Mouse (Mus musculus): ENCODE data around the gene Pear1. TPM values are rescaled to one million over a fixed set of nuclear protein-coding genes. Genes with fewer than 3 reads are reported as not detected.
A peak's percentile ranks its signal among the peaks of the same experiment; 100 is the strongest.

The Pear1 gene
- polyA plus RNA-seq, 1 experiment from 2014 or later = 4.4 TPM

GRCm38 (mm10) chr3:87828435-87828834 is 4.3 kb upstream of the Pear1 start:
- no peak for ATAC-seq (replicated peaks; ENCODE audit: insufficient number of reproducible peaks, low FRiP score, low TSS enrichment, low read depth)

GRCm38 (mm10) chr3:87818226-87818625 is 5.9 kb downstream of the Pear1 start:
- no peak for DNase-seq (ENCODE audit: low spot score)
- H3K4me2 ChIP-seq (ENCODE audit: low read depth, low read length) = no peak overlapping the region
- no peak for ATAC-seq (replicated peaks; ENCODE audit: insufficient number of reproducible peaks, low FRiP score, low TSS enrichment, low read depth)

More at GRCm38 (mm10) chr3:87828435-87828834, 4.3 kb upstream of the Pear1 start:
- Histone ChIP-seq H3K4me1 (ENCODE audit: control insufficient read depth, insufficient read depth, low read length) (no peaks in the 10 kb centered on the region), H3K4me3 (ENCODE audit: low read depth, low read length) (no peak overlapping the region), H3K9me3 (replicated peaks; ENCODE audit: control insufficient read depth, low read length) (no peaks in the 10 kb centered on the region), H3K4me2 (ENCODE audit: low read depth, low read length) (no peak overlapping the region), H3K27ac (replicated peaks; ENCODE audit: low read depth, low read length) (no peak overlapping the region), H3K36me3 (replicated peaks; ENCODE audit: control insufficient read depth, insufficient read depth, low read depth, low read length) (no peaks in the 10 kb centered on the region), H3K27me3 (ENCODE audit: control insufficient read depth, insufficient read depth, low read length) (no peaks in the 10 kb centered on the region), H3K9ac (replicated peaks; ENCODE audit: low read length) (no peak overlapping the region)
- WGBS = 59% methylated on average over 4 of the region's 4 CpGs
- DNase-seq (ENCODE audit: low spot score) = no peak

GRCm38 (mm10) chr3:87816646-87817093 is 7.4 kb downstream of the Pear1 start:
- H3K4me2 ChIP-seq (ENCODE audit: low read depth, low read length) = no peak overlapping the region
- no peak overlapping the region for H3K27ac ChIP-seq (replicated peaks; ENCODE audit: low read depth, low read length)
- no peak for ATAC-seq (replicated peaks; ENCODE audit: insufficient number of reproducible peaks, low FRiP score, low TSS enrichment, low read depth)

More at GRCm38 (mm10) chr3:87818226-87818625, 5.9 kb downstream of the Pear1 start:
- Histone ChIP-seq H3K27me3 (ENCODE audit: control insufficient read depth, insufficient read depth, low read length) (peaks cover 2% of the 10 kb centered on the region; the same call in 1 of the 2 replicates), H3K4me3 (ENCODE audit: low read depth, low read length) (no peak overlapping the region), H3K9ac (replicated peaks; ENCODE audit: low read length) (no peak overlapping the region), H3K36me3 (replicated peaks; ENCODE audit: control insufficient read depth, insufficient read depth, low read depth, low read length) (no peaks in the 10 kb centered on the region), H3K4me1 (ENCODE audit: control insufficient read depth, insufficient read depth, low read length) (no peaks in the 10 kb centered on the region), H3K9me3 (replicated peaks; ENCODE audit: control insufficient read depth, low read length) (no peaks in the 10 kb centered on the region), H3K27ac (replicated peaks; ENCODE audit: low read depth, low read length) (no peak overlapping the region)
- 60% methylated on average over 12 of the region's 12 CpGs for WGBS

GRCm38 (mm10) chr3:87816166-87816565 is 7.9 kb downstream of the Pear1 start:
- DNase-seq (ENCODE audit: low spot score) (no peak), ATAC-seq (replicated peaks; ENCODE audit: insufficient number of reproducible peaks, low FRiP score, low TSS enrichment, low read depth) (no peak)
- Histone ChIP-seq H3K27me3 (ENCODE audit: control insufficient read depth, insufficient read depth, low read length) (peaks cover 9% of the 10 kb centered on the region), H3K9ac (replicated peaks; ENCODE audit: low read length) (no peak overlapping the region), H3K9me3 (replicated peaks; ENCODE audit: control insufficient read depth, low read length) (no peaks in the 10 kb centered on the region), H3K4me3 (ENCODE audit: low read depth, low read length) (no peak overlapping the region), H3K36me3 (replicated peaks; ENCODE audit: control insufficient read depth, insufficient read depth, low read depth, low read length) (no peaks in the 10 kb centered on the region), H3K4me2 (ENCODE audit: low read depth, low read length) (no peak overlapping the region; the same call in 1 of the 2 replicates), H3K4me1 (ENCODE audit: control insufficient read depth, insufficient read depth, low read length) (no peaks in the 10 kb centered on the region), H3K27ac (replicated peaks; ENCODE audit: low read depth, low read length) (no peak overlapping the region)
- WGBS = 65% methylated on average over 6 of the region's 6 CpGs

More at GRCm38 (mm10) chr3:87816646-87817093, 7.4 kb downstream of the Pear1 start:
- Histone ChIP-seq H3K4me3 (ENCODE audit: low read depth, low read length) (no peak overlapping the region), H3K4me1 (ENCODE audit: control insufficient read depth, insufficient read depth, low read length) (no peaks in the 10 kb centered on the region), H3K36me3 (replicated peaks; ENCODE audit: control insufficient read depth, insufficient read depth, low read depth, low read length) (no peaks in the 10 kb centered on the region), H3K27me3 (ENCODE audit: control insufficient read depth, insufficient read depth, low read length) (peaks cover 4% of the 10 kb centered on the region; the same call in 1 of the 2 replicates), H3K9ac (replicated peaks; ENCODE audit: low read length) (no peak overlapping the region), H3K9me3 (replicated peaks; ENCODE audit: control insufficient read depth, low read length) (no peaks in the 10 kb centered on the region)
- 6% methylated on average over 12 of the region's 12 CpGs for WGBS
- DNase-seq (ENCODE audit: low spot score) = peak; percentile 94

- Histone ChIP-seq H3K4me2 (ENCODE audit: low read depth, low read length) (no peak overlapping the region), H3K4me3 (ENCODE audit: low read depth, low read length) (no peak overlapping the region), H3K27me3 (ENCODE audit: control insufficient read depth, insufficient read depth, low read length) (peaks cover 38% of the 10 kb centered on the region), H3K36me3 (replicated peaks; ENCODE audit: control insufficient read depth, insufficient read depth, low read depth, low read length) (no peaks in the 10 kb centered on the region), H3K4me1 (ENCODE audit: control insufficient read depth, insufficient read depth, low read length) (no peaks in the 10 kb centered on the region), H3K27ac (replicated peaks; ENCODE audit: low read depth, low read length) (no peak overlapping the region), H3K9me3 (replicated peaks; ENCODE audit: control insufficient read depth, low read length) (no peaks in the 10 kb centered on the region), H3K9ac (replicated peaks; ENCODE audit: low read length) (no peak overlapping the region)
- ATAC-seq (replicated peaks; ENCODE audit: insufficient number of reproducible peaks, low FRiP score, low TSS enrichment, low read depth) (no peak), DNase-seq (ENCODE audit: low spot score) (no peak)
- 53% methylated on average over 10 of the region's 10 CpGs for WGBS
Observed at GRCm38 (mm10) chr3:87812873-87813272, 11.2 kb downstream of the Pear1 start.

GRCm38 (mm10) chr3:87812413-87812812 is 11.7 kb downstream of the Pear1 start:
- H3K4me1 ChIP-seq (ENCODE audit: control insufficient read depth, insufficient read depth, low read length) = no peaks in the 10 kb centered on the region
- 57% methylated on average over 4 of the region's 4 CpGs for WGBS
- no peak overlapping the region for H3K9ac ChIP-seq (replicated peaks; ENCODE audit: low read length)
- peaks cover 38% of the 10 kb centered on the region for H3K27me3 ChIP-seq (ENCODE audit: control insufficient read depth, insufficient read depth, low read length)
- H3K9me3 ChIP-seq (replicated peaks; ENCODE audit: control insufficient read depth, low read length) = no peaks in the 10 kb centered on the region
- no peak overlapping the region for H3K4me3 ChIP-seq (ENCODE audit: low read depth, low read length)
- H3K4me2 ChIP-seq (ENCODE audit: low read depth, low read length) = no peak overlapping the region
- H3K27ac ChIP-seq (replicated peaks; ENCODE audit: low read depth, low read length) = no peak overlapping the region
- no peaks in the 10 kb centered on the region for H3K36me3 ChIP-seq (replicated peaks; ENCODE audit: control insufficient read depth, insufficient read depth, low read depth, low read length)
- DNase-seq (ENCODE audit: low spot score) = peak; percentile 75
- ATAC-seq (replicated peaks; ENCODE audit: insufficient number of reproducible peaks, low FRiP score, low TSS enrichment, low read depth) = no peak

GRCm38 (mm10) chr3:87811297-87811696 is 12.8 kb downstream of the Pear1 start:
- H3K9me3 ChIP-seq (replicated peaks; ENCODE audit: control insufficient read depth, low read length) = no peaks in the 10 kb centered on the region
- no peak for ATAC-seq (replicated peaks; ENCODE audit: insufficient number of reproducible peaks, low FRiP score, low TSS enrichment, low read depth)
- no peaks in the 10 kb centered on the region for H3K4me1 ChIP-seq (ENCODE audit: control insufficient read depth, insufficient read depth, low read length)
- no peak for DNase-seq (ENCODE audit: low spot score)
- H3K27ac ChIP-seq (replicated peaks; ENCODE audit: low read depth, low read length) = no peak overlapping the region
- no peak overlapping the region for H3K4me2 ChIP-seq (ENCODE audit: low read depth, low read length)
- H3K4me3 ChIP-seq (ENCODE audit: low read depth, low read length) = no peak overlapping the region
- no peak overlapping the region for H3K9ac ChIP-seq (replicated peaks; ENCODE audit: low read length)
- WGBS = 79% methylated on average over 8 of the region's 8 CpGs
- H3K36me3 ChIP-seq (replicated peaks; ENCODE audit: control insufficient read depth, insufficient read depth, low read depth, low read length) = no peaks in the 10 kb centered on the region
- peaks cover 43% of the 10 kb centered on the region for H3K27me3 ChIP-seq (ENCODE audit: control insufficient read depth, insufficient read depth, low read length)

GRCm38 (mm10) chr3:87809322-87809962 is 14.7 kb downstream of the Pear1 start:
- Histone ChIP-seq H3K27me3 (ENCODE audit: control insufficient read depth, insufficient read depth, low read length) (peaks cover 53% of the 10 kb centered on the region), H3K4me2 (ENCODE audit: low read depth, low read length) (peak overlapping the region; percentile 23), H3K9ac (replicated peaks; ENCODE audit: low read length) (no peak overlapping the region), H3K27ac (replicated peaks; ENCODE audit: low read depth, low read length) (no peak overlapping the region), H3K36me3 (replicated peaks; ENCODE audit: control insufficient read depth, insufficient read depth, low read depth, low read length) (no peaks in the 10 kb centered on the region), H3K9me3 (replicated peaks; ENCODE audit: control insufficient read depth, low read length) (no peaks in the 10 kb centered on the region), H3K4me1 (ENCODE audit: control insufficient read depth, insufficient read depth, low read length) (no peaks in the 10 kb centered on the region), H3K4me3 (ENCODE audit: low read depth, low read length) (peak overlapping the region; percentile 12; the same call in 1 of the 2 replicates)
- WGBS = 4% methylated on average over 28 of the region's 28 CpGs
- ATAC-seq (replicated peaks; ENCODE audit: insufficient number of reproducible peaks, low FRiP score, low TSS enrichment, low read depth) (0 out of 2 replicates have a peak, but pooled peaks have one; percentile 30), DNase-seq (ENCODE audit: low spot score) (no peak)

Measured in embryonic facial prominence, embryonic 11.5 days (tissue).